Mouse (Mus musculus) mesoderm, embryonic 11.5 days (tissue): ENCODE data around the gene Acot8.

ENCODE experiments used
- DNase-seq: peaks from one replicate; pipeline ENCODE4 v3.0.0-alpha.2; 2012; ENCODE audit warnings: low read depth, low spot score

The Acot8 gene

GRCm38 (mm10) chr2:164783926-164784581 lies 20.6 kb downstream of the Acot8 start:
- no peak for DNase-seq

- no peak for DNase-seq
These were observed 22.8 kb downstream of the Acot8 start for GRCm38 (mm10) chr2:164781876-164782275.

- no peak for DNase-seq
These were observed 25.1 kb downstream of the Acot8 start, which contains the start of gene Tnnc2 for GRCm38 (mm10) chr2:164779481-164780086. TSS of gene Tnnc2 (minus strand) at chr2:164779967.

GRCm38 (mm10) chr2:164778809-164779208 lies 25.9 kb downstream of the Acot8 start:
- no peak for DNase-seq

- DNase-seq, result no peak
These were observed 26.7 kb downstream of the Acot8 start for GRCm38 (mm10) chr2:164778015-164778287.

- DNase-seq, result no peak
These were observed 27.3 kb downstream of the Acot8 start for GRCm38 (mm10) chr2:164777246-164778014.

GRCm38 (mm10) chr2:164776801-164777200 lies 27.9 kb downstream of the Acot8 start:
- DNase-seq, result no peak

- DNase-seq, result no peak
These were observed 28.6 kb downstream of the Acot8 start for GRCm38 (mm10) chr2:164776130-164776529.

- DNase-seq, result no peak
These were observed 30.7 kb downstream of the Acot8 start for GRCm38 (mm10) chr2:164773989-164774364.

- DNase-seq, result no peak
These were observed 31.3 kb downstream of the Acot8 start for GRCm38 (mm10) chr2:164773229-164773988.

GRCm38 (mm10) chr2:164771123-164771522 lies 33.6 kb downstream of the Acot8 start:
- no peak for DNase-seq

- no peak for DNase-seq
These were observed 34.4 kb downstream of the Acot8 start for GRCm38 (mm10) chr2:164770279-164770678.

GRCm38 (mm10) chr2:164769258-164770037 lies 35.2 kb downstream of the Acot8 start, which contains the start of gene Ube2c:
TSS of gene Ube2c (plus strand) at chr2:164769898.
- peak; percentile 98 for DNase-seq

GRCm38 (mm10) chr2:164767812-164768540 lies 36.7 kb downstream of the Acot8 start:
- no peak for DNase-seq

- DNase-seq, result no peak
These were observed 38.8 kb downstream of the Acot8 start for GRCm38 (mm10) chr2:164765841-164766240.

- no peak for DNase-seq
These were observed 42.1 kb downstream of the Acot8 start for GRCm38 (mm10) chr2:164762593-164762992.

GRCm38 (mm10) chr2:164761971-164762370 lies 42.7 kb downstream of the Acot8 start:
- no peak for DNase-seq

- no peak for DNase-seq
These were observed 43.2 kb downstream of the Acot8 start for GRCm38 (mm10) chr2:164761502-164761901.

GRCm38 (mm10) chr2:164760059-164760833 lies 44.4 kb downstream of the Acot8 start:
- DNase-seq, result no peak

GRCm38 (mm10) chr2:164758692-164759091 lies 46.0 kb downstream of the Acot8 start:
- DNase-seq, result no peak
